Mouse (Mus musculus) heart, embryonic 10.5 days (tissue): ENCODE measurements at regions not wholly inside any gene's neighbourhood (a gene's known extent, or its start where the extent isn't known, plus 50 kb on each side); places are given as distances from the start of the nearest gene placed in this dataset.

Source experiments
- DNase-seq: peaks from one replicate; pipeline ENCODE4 v3.0.0-alpha.2; 2017; ENCODE audit warnings: low spot score
- H3K27ac ChIP-seq: fragments of 300-500 bp; sonication (generic); 2 replicates; pipeline ENCODE4 v1.5.1; 2016; ENCODE audit warnings: mild to moderate bottlenecking
- H3K27me3 ChIP-seq: fragments of 300-500 bp; sonication (generic); 2 replicates; pipeline ENCODE4 v1.6.1; 2016; ENCODE audit warnings: mild to moderate bottlenecking; ENCODE audit not compliant: poor library complexity, insufficient read depth, severe bottlenecking
- H3K36me3 ChIP-seq: fragments of 300-500 bp; sonication (generic); 2 replicates; pipeline ENCODE4 v1.6.1; 2016; ENCODE audit warnings: mild to moderate bottlenecking, moderate library complexity
- H3K4me1 ChIP-seq: fragments of 300-500 bp; sonication (generic); 2 replicates; pipeline ENCODE4 v1.6.1; 2016; ENCODE audit warnings: mild to moderate bottlenecking
- H3K4me3 ChIP-seq: fragments of 300-500 bp; sonication (generic); 2 replicates; pipeline ENCODE4 v1.5.1; 2016; ENCODE audit warnings: mild to moderate bottlenecking, moderate library complexity
- H3K9me3 ChIP-seq: fragments of 300-500 bp; sonication (generic); 2 replicates; pipeline ENCODE4 v1.6.1; 2016; ENCODE audit warnings: mild to moderate bottlenecking, moderate library complexity
- WGBS: fragments of 180-500 bp; shearing (Covaris S2); methylation state at CpG from one replicate; pipeline ENCODE4 v1.1.7; 2016; 5-methylcytosine and 5-hydroxymethylcytosine counted together

DNA sequence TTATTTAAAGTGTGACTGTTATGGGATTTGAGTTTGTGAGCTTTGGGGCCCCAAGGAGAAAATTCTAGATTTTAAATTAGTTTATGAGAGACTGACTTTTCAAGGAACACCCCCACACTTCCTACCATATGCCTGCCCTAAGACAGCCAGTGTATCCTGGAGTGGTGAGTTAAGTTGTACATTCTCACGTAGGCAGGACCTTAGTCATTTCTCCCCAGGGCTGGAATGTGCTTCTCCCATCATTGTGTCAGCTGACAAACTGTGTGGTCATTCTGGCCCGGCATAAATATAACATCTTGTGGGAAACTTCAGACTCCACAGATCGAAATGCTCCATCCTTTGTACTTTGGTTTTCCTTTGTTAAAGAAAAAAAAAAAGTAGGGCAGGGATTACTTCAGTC, 73.1 kb upstream of the Tfpi start:
- peaks cover 11% of the 10 kb centered on the region for H3K4me1 ChIP-seq
- H3K9me3 ChIP-seq = no peaks in the 10 kb centered on the region
- H3K27me3 ChIP-seq = no peaks in the 10 kb centered on the region
- H3K36me3 ChIP-seq = no peaks in the 10 kb centered on the region
- 62% methylated on average over 3 of the region's 3 CpGs for WGBS
- no peak for DNase-seq
- no peak overlapping the region for H3K4me3 ChIP-seq
- H3K27ac ChIP-seq = no peak overlapping the region

DNA sequence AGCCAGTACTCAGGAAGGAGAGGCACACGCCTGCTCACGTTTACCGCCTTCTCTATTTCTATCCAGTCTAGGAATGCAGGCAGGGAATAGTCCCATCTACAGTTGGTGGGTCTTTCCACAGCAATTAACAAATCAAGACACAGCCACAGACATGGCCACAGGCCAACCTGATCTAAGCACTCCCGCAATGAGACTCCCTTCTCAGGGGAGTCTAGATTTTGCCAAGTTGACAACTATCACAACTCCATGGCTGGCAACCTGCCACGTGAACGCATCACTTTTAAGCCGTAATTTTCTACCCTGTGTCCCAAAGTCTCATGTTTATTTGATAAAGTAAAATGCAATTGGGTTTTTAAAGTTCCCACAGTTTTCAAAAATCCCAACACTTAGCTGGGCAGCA, 72.0 kb upstream of the Tfpi start:
- H3K4me1 ChIP-seq = peaks cover 13% of the 10 kb centered on the region
- H3K9me3 ChIP-seq = no peaks in the 10 kb centered on the region
- no peak overlapping the region for H3K4me3 ChIP-seq
- no peak for DNase-seq
- no peaks in the 10 kb centered on the region for H3K27me3 ChIP-seq
- no peaks in the 10 kb centered on the region for H3K36me3 ChIP-seq
- H3K27ac ChIP-seq = no peak overlapping the region
- 82% methylated on average over 7 of the region's 7 CpGs for WGBS

DNA sequence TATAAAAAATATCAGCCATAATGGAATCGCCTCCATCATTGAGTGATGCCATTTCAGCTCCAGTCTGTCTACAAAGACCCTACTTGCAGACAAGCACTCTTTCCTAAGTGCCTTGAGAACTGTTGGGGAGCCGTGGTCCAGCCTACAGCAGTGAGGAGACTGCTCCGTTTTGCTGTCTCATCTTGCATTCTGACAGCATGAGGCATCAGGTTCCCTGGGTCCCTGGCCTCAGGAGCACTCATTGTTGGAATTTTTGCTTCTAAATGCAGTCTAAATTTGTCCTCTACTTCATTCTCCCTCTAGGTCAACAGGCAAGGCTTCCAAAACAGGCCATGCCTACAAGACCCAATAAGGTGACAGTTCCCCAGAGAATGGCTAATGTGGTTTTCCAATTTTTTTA, 69.1 kb upstream of the Tfpi start:
- Histone ChIP-seq H3K27me3 (no peaks in the 10 kb centered on the region), H3K9me3 (no peaks in the 10 kb centered on the region), H3K4me3 (no peak overlapping the region), H3K36me3 (no peaks in the 10 kb centered on the region), H3K27ac (peak overlapping the region; percentile 16; the same call in 1 of the 2 replicates), H3K4me1 (peaks cover 13% of the 10 kb centered on the region)
- 61% methylated on average over 3 of the region's 3 CpGs for WGBS
- DNase-seq = no peak

DNA sequence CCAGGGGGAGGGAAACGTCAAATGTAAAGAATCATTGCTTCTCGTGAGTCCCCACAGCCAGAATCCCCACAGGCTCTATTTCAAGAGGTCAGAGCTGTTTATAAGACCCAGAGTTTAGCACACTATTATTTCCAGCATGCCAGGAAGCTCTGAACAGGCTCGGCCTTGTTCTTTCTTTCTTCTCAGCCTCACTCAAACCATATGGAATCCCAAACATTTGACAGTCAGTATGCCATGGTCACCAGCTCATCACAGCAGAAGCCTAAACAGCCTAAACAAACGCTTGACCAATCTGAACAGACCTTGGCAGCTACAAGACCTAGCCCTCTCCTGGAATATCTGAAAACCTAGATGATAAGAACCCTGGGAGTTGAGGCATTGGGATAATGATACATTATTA, 68.2 kb upstream of the Tfpi start:
- no peak overlapping the region for H3K4me3 ChIP-seq
- H3K27me3 ChIP-seq = no peaks in the 10 kb centered on the region
- H3K4me1 ChIP-seq = peaks cover 13% of the 10 kb centered on the region
- WGBS = 50% methylated on average over 4 of the region's 4 CpGs
- H3K27ac ChIP-seq = no peak overlapping the region
- no peaks in the 10 kb centered on the region for H3K36me3 ChIP-seq
- DNase-seq = no peak
- no peaks in the 10 kb centered on the region for H3K9me3 ChIP-seq

DNA sequence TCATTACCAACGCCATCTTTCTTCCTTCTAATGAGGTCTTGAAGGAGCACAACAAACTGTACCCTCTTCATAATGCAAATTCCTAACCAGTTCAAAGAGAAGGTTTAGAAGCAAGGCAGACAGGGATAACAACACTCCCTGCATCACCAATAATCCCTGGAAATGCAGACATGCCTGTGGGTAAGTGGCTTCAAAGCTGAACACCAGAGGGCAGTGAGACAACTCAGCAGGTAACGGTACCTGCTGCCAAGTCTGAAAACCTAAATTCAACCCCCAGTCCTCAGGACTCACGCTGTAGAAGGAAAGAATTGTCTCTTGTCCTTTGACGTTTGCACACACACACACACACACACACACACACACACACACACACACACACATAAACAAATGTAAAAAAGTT, 67.6 kb upstream of the Tfpi start:
- no peaks in the 10 kb centered on the region for H3K36me3 ChIP-seq
- no peak for DNase-seq
- WGBS = 56% methylated on average over 4 of the region's 4 CpGs
- no peak overlapping the region for H3K4me3 ChIP-seq
- H3K27me3 ChIP-seq = no peaks in the 10 kb centered on the region
- H3K4me1 ChIP-seq = peaks cover 13% of the 10 kb centered on the region
- H3K27ac ChIP-seq = no peak overlapping the region
- H3K9me3 ChIP-seq = no peaks in the 10 kb centered on the region

DNA sequence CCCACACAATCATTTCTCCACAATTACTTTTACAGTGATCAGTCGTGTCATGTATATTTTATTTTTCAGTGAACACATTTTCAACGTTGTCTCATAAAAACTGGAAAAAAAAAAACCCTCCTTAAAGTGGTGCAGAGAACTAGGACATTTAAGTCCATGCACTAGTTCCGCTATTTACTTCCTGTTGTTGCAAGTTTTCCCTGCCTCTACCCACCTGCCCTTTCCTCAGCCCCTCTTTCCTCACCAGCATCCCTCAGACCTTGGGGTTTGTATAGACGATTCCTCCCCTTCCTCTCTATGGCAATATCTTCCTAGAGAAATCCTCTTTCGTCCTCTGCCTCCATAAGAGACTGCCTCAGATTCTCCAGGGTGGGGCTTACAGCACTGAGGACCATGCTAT, 64.9 kb upstream of the Tfpi start:
- WGBS = 66% methylated on average over 5 of the region's 5 CpGs
- Histone ChIP-seq H3K27ac (no peak overlapping the region), H3K27me3 (no peaks in the 10 kb centered on the region), H3K9me3 (no peaks in the 10 kb centered on the region), H3K36me3 (no peaks in the 10 kb centered on the region), H3K4me3 (no peak overlapping the region), H3K4me1 (peaks cover 13% of the 10 kb centered on the region)
- no peak for DNase-seq

DNA sequence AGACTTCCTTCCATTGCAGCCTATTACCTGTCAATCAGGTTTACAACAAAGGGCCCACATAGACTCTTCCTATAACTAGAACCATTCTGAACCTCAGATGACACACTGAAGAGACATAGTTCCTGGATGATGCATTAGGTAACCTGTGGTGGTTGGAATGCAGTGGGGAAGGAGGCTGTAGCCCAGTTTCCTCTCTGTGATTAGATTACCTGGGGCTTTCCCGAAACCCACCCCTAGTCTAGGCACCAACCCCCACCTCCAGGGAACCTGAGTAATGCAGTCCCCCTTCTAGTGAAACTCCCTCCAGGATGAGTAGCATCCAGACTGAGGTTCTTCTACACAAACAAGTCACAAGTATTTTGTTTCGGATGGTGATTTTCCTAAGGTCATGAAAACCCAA, 62.5 kb upstream of the Tfpi start:
- no peak overlapping the region for H3K27ac ChIP-seq
- no peaks in the 10 kb centered on the region for H3K27me3 ChIP-seq
- H3K9me3 ChIP-seq = no peaks in the 10 kb centered on the region
- H3K4me1 ChIP-seq = no peaks in the 10 kb centered on the region
- H3K4me3 ChIP-seq = no peak overlapping the region
- H3K36me3 ChIP-seq = no peaks in the 10 kb centered on the region
- whole genome bisulfite sequencing = 72% methylated on average over 2 of the region's 2 CpGs
- DNase-seq = no peak

DNA sequence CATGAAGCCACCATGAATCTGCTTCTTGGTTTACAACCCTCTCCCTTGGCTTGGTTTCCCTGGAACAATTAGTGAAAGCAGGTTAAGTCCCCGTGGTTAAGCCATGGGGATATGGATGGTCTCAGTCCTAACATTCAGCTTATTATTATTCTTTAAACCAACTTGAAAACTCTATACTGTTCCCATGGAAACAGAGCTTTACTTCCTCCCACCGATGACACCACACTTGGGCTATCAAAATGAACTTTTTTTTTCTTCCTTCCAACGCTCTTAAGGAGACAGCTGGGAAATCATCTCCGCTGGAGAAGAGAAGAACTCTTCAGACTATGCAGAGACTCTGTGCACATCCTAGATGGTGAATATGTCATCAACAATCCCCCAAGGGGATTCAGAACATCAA, 61.4 kb upstream of the Tfpi start:
- Histone ChIP-seq H3K4me1 (no peaks in the 10 kb centered on the region), H3K27me3 (no peaks in the 10 kb centered on the region), H3K9me3 (no peaks in the 10 kb centered on the region), H3K36me3 (no peaks in the 10 kb centered on the region), H3K27ac (no peak overlapping the region), H3K4me3 (no peak overlapping the region)
- 79% methylated on average over 4 of the region's 4 CpGs for WGBS
- DNase-seq = no peak

DNA sequence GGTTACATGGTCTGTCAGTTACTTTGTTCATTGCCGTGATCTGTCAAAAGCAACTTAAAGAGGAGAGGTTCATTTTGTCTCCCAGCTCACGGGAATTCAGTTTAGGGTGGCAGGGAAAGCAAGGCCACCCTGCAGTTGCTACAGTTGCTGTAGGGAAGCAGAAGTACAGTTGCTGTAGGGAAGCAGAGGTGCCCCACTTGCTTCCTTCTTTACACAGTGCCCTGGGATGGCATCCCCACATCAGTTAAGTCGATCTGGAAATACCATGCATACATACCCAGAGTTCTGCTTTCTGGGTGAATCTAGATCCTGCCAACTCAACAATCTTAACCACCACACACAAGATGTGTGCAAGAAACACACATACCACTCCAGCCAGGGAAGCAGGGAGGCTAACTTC, 54.6 kb upstream of the Tfpi start:
- no peaks in the 10 kb centered on the region for H3K36me3 ChIP-seq
- no peaks in the 10 kb centered on the region for H3K9me3 ChIP-seq
- 74% methylated on average over 3 of the region's 3 CpGs for WGBS
- no peaks in the 10 kb centered on the region for H3K27me3 ChIP-seq
- no peak overlapping the region for H3K4me3 ChIP-seq
- H3K4me1 ChIP-seq = peaks cover 3% of the 10 kb centered on the region; the same call in 1 of the 2 replicates
- no peak for DNase-seq
- no peak overlapping the region for H3K27ac ChIP-seq

DNA sequence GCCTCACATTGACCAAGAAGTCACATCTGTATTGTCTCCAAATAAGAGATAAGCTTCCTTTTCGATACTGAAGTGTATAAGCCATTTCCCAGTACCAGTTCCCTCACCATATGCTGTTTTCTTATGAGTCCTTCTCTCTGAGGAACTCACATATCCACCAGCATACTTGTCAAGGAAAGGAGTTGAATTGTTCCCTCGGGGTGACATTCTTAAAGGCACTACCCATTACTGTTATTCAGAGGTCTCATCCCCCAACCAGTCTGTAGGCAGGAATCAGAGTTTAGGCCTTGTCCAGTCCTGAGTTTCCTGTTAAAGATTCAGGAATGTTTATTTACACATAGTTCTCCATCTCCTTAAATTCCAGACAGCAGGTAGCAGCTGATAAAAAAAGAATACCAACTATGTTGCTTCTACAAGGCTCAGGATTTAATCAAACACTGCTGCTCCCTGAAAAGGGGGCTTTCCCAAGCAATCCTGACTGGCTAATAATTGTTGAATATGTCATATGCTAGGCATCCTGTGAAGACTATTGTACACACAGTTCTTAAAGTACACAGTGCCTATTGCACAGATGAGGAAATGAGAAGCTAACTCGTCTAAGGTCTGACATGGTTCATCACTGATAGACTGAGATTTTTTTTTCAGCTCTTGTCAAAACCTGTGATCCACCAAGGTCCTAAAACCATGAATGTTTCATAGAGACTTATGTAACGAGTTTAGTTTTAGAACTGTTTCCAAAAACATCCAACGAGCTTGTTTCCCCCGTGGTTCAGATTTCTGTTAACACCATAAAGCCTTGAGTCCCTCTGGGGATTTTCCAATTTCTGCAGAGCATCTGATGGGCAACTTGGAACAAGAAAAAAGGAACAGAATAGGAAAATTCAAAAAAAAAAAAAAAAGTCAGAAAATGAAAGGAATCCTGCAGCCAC, 52.5 kb upstream of the Tfpi start:
- no peaks in the 10 kb centered on the region for H3K9me3 ChIP-seq
- H3K27ac ChIP-seq = no peak overlapping the region
- H3K27me3 ChIP-seq = no peaks in the 10 kb centered on the region
- WGBS = 63% methylated on average over 6 of the region's 6 CpGs
- no peak overlapping the region for H3K4me3 ChIP-seq
- H3K4me1 ChIP-seq = peaks cover 3% of the 10 kb centered on the region; the same call in 1 of the 2 replicates
- DNase-seq = peak; percentile 46
- no peaks in the 10 kb centered on the region for H3K36me3 ChIP-seq
